Mouse (Mus musculus) induced T-regulatory cell, adult 2 months (primary cell): ENCODE data around the gene Acpp.

Experiments
- DNase-seq: peaks from one replicate; pipeline ENCODE4 v3.0.0-alpha.2; 2012; ENCODE audit warnings: low read depth

Acpp gene

GRCm38 (mm10) chr9:104251687-104252086 lies 85.9 kb downstream of the Acpp start:
- no peak for DNase-seq

- DNase-seq: no peak
Measured at GRCm38 (mm10) chr9:104251111-104251510, 86.4 kb downstream of the Acpp start.

- no peak for DNase-seq
Measured at GRCm38 (mm10) chr9:104247307-104247987, 90.1 kb downstream of the Acpp start.

- peak; percentile 26 for DNase-seq
Measured at GRCm38 (mm10) chr9:104243799-104244466, 93.6 kb downstream of the Acpp start.

GRCm38 (mm10) chr9:104240146-104240545 lies 97.4 kb downstream of the Acpp start:
- DNase-seq: no peak

- no peak for DNase-seq
Measured at GRCm38 (mm10) chr9:104239076-104239475, 98.5 kb downstream of the Acpp start.
